In the genomic region with DNA sequence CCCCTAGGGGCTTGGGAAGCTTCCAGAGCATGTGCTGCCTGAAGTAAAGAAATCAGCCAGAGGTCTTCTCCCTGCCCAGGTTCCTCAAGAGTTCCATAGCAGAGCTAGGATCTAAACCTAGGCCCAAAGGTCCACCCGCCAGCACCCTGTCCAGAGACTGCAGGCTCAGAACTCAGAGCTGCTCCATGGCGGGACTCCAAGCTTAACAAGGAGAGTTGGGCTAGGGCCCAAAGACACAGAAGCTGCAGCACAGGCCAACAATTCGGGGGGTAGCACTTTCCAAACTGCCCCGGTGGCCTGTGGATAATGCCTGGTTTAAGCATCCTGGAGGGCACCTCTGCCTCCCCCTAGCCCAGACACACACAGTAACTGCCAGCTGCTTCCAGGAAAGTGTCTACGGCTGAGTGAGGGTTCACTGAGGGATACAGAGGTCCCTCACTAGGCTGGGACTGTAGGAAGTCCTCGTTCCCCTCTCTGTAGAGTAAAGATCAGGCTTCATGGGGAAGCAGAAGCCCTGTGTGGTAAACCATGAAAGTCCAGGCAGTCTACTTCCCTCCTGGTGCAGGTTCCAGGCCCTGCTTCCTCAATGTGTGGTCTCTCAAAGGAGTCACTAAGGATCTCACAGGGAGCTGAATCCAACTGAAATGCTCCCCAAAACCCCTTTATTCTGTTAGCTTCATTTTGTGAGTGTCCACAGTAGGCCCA, we compare ENCODE assay signal across 9 mouse cellular contexts. TPM values are rescaled to one million over a fixed set of nuclear protein-coding genes. Genes with fewer than 3 reads are reported as not detected.
A peak's percentile ranks its signal among the peaks of the same experiment; 100 is the strongest.
DNase-seq lines count a peak whose midpoint lies in the region; ATAC-seq lines count a peak whose summit lies in the region.
"Had no signal": no experiment of that assay in that cellular context is flagged by ENCODE, and none has a peak within 500 bp of the region (broad histone marks: within the 10 kb centered on the region; RNA-seq: fewer than 3 reads in every experiment).

No protein-coding gene starts in this region.

- peak overlapping the region; percentile 73 for H3K4me3 ChIP-seq in liver, embryonic 16.5 days (ENCODE audit: low read depth, low read length)

- peak overlapping the region; percentile 92 for H3K4me2 ChIP-seq in liver, embryonic 16.5 days (ENCODE audit: low read depth, low read length)

- H3K4me1 ChIP-seq in liver, embryonic 16.5 days (ENCODE audit: control insufficient read depth, low read depth, low read length): peaks cover 87% of the 10 kb centered on the region

- peak; percentile 35 for DNase-seq in kidney, adult 18-20 months
- DNase-seq in kidney, adult 11 months: no peak
- peak; percentile 64 for DNase-seq in adipocyte (ENCODE audit: low spot score)
- peak; percentile 51 to 67 for DNase-seq in heart, adult 9 months (ENCODE audit: low spot score in 2 of 2)
- DNase-seq in retina, postnatal 1 day: no peak
- no peak for DNase-seq in thymus, postnatal 4 days
- no peak for DNase-seq in spleen, postnatal 14 days (ENCODE audit: low spot score in 2 of 2)
- DNase-seq: cerebellum, adult 9-10 months had no signal

- no peak for ATAC-seq in liver, embryonic 16.5 days (ENCODE audit: low read depth)

- no peaks in the 10 kb centered on the region for H3K9me3 ChIP-seq in liver, embryonic 16.5 days (replicated peaks; ENCODE audit: control insufficient read depth, low read length)

- H3K27me3 ChIP-seq in liver, embryonic 16.5 days (ENCODE audit: control insufficient read depth, insufficient read depth, low read depth, low read length): no peaks in the 10 kb centered on the region

- 70% methylated on average over 6 of the region's 6 CpGs for WGBS in liver, embryonic 16.5 days (ENCODE audit: insufficient replicate concordance)

- H3K9ac ChIP-seq in liver, embryonic 16.5 days (ENCODE audit: low read depth, low read length): peak overlapping the region; percentile 81

- H3K36me3 ChIP-seq in liver, embryonic 16.5 days (ENCODE audit: control insufficient read depth, insufficient read depth): no peaks in the 10 kb centered on the region; the same call in 1 of the 2 replicates

- H3K27ac ChIP-seq in liver, embryonic 16.5 days (ENCODE audit: low read length): peak overlapping the region; percentile 95

RNA-seq across cellular contexts. Expression of a gene that starts 5.4 kb away (rescaled TPM):
- polyA plus RNA-seq in liver, embryonic 16.5 days (2015; fragmentation: Nextera tagmentation; extraction: Ambion mirVana): 111 and 112 TPM in 2 replicates

Comparison
In these comparisons a context has a peak if more than half of its experiments do, and no peak if none do; other contexts are left out.
1. DNase-seq: peak in kidney, adult 18-20 months (single experiment), adipocyte (single experiment) and heart, adult 9 months (2 of 2); none in kidney, adult 11 months (single experiment), retina, postnatal 1 day (single experiment), thymus, postnatal 4 days (single experiment) and spleen, postnatal 14 days (0 of 2).